Mouse (Mus musculus) embryo, embryonic 10.5 days (tissue): ENCODE measurements around the gene AL731706.1.

Experiments
- DNase-seq: peaks from one replicate; pipeline ENCODE4 v3.0.0-alpha.2; 2015; ENCODE audit warnings: low spot score

The AL731706.1 gene

DNA sequence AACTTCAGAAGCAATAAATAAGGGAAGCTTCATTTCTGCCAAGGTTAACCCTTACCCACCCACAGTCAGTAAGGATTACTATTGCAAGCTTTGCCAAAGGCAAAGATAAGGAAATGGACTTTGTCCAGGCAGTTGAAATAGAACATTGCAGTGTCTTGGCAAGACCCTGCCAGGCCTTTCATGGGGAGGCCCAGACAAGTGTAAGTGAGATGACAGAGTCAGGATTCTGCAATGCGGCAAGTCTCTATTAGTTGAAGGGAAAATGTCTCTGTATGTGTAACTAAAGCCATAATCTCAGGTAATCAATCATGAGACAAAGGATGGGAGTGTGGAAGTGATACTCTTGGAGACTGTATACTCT, 56.5 kb downstream of the AL731706.1 start:
- no peak for DNase-seq

DNA sequence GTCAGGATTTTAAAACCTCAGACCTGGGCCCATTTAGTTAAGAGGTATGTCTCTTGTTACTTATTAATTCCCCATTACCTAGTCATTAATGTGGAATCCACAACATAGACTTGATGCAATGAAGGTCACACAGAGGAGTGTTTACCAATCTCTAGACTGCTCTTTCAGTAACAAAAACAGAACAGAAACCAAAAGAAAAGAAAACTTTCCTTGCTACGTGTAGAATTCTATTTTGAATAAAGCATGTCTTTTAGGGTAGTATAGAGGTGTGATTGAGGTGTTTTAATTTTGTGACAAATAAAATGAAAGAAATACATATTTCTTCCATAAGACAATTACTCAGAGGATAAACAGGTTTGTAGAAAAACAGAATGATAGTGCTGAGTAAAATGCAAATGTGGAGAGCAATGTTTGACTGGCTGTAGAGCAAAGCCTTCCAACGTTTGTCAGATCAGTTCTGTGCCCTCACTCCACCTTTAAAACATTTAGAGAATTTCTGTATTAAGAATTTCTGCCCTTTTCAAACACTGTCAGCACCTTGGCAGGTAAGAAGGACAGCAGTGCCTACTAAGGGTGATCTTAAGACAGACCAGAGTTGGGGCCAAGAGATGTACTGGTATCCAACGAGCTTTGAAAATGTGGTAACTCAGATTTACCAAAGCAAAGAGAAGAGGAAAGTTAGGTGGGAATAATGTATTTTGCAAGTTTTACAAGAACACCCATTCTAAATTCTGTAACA, 57.0 kb downstream of the AL731706.1 start:
- no peak for DNase-seq

DNA sequence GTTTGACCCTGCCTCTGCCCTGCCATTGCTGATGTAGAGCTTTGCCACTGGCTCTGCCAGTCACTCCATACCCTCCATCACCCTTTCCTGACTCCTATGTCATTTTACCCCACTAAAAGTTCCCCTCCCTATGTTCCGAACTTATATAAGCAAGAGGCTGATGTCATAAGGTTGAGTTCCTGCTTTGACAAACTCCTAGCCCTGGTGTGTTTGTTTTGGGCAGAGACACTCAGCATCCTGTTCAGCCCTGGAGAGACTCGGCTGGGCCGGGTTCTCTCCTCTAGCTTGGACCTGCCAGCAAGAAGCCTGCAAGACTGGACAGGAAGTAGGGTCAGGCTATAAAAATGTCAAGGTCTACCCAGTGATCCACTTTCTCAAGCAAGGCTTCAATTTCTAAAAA, 58.3 kb downstream of the AL731706.1 start:
- DNase-seq: peak; percentile 12
